ENCODE assay signal across 8 mouse cellular contexts in the genomic region with DNA sequence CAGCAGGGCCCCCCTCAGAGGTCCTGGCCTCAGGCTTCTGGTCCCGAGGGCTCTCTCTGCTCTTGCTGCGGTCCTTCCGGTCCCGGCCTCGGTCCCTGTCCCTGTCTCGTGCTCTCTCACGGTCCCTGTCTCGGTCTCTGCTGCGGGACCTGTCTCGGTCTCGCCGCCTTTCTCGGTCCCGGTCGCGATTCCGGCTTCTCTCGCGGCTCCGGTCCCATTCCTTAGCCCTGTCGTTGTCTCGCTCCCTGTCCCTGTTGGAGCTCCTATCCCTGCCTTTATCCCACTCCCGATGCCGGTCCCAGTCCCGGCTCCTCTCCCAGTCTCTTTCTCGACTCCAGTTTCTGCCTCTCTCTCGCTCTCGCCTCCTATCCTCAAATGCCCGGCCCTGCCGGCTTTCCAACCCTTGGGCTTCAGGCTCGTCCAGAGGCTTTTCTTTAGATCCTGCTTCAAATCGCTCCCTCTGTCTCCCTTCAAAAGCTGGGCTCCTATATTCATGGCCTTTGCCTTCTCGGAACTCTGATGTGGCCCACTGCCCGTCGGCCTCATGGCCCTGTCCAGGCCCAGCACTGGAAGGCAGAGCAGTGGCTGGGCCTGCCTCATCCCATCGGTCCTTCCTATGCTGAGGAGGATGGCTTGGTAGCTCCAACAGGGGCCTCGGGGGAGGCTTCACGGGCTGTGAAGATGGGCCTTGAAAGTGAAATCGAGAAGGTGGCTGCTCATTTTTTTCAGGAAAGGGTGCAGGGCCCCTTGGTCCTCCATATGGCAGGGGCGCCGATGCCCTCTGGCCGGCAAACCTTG. TPM values are rescaled to one million over a fixed set of nuclear protein-coding genes. Genes with fewer than 3 reads are reported as not detected.
DNase-seq lines count a peak whose midpoint lies in the region; ATAC-seq and TF ChIP-seq lines count a peak whose summit lies in the region.

No protein-coding gene starts in this region.

- ATAC-seq in forebrain, embryonic 15.5 days (replicated peaks): 0 out of 2 replicates have a peak, but pooled peaks have one; percentile 11
- no peak for ATAC-seq in limb, embryonic 15.5 days (ENCODE audit: insufficient number of reproducible peaks, low FRiP score, low TSS enrichment, low read depth)
- ATAC-seq in megakaryocyte, adult 5-6 weeks (ENCODE audit: poor library complexity, severe bottlenecking): no peak

- H3K4me3 ChIP-seq in gastrocnemius, adult 2 months: peak overlapping the region; percentile 43
- H3K4me3 ChIP-seq in forebrain, embryonic 15.5 days: no peak overlapping the region
- H3K4me3 ChIP-seq in limb, embryonic 15.5 days: 0 out of 2 replicates have a peak overlapping the region, but pooled peaks have one; percentile 0

- intact Hi-C loops in gastrocnemius, adult 2 months (cut with DNase I): no loop called here

- peak overlapping the region; percentile 20; the same call in 1 of the 2 replicates for H3K27ac ChIP-seq in gastrocnemius, adult 2 months
- no peak overlapping the region for H3K27ac ChIP-seq in forebrain, embryonic 15.5 days (replicated peaks)
- no peak overlapping the region for H3K27ac ChIP-seq in limb, embryonic 15.5 days

- H3K4me1 ChIP-seq in forebrain, embryonic 15.5 days: peaks cover 7% of the 10 kb centered on the region
- peaks cover 10% of the 10 kb centered on the region; the same call in 1 of the 2 replicates for H3K4me1 ChIP-seq in limb, embryonic 15.5 days

- no peaks in the 10 kb centered on the region for H3K9me3 ChIP-seq in forebrain, embryonic 15.5 days
- no peaks in the 10 kb centered on the region for H3K9me3 ChIP-seq in limb, embryonic 15.5 days

- peaks cover 13% of the 10 kb centered on the region for H3K36me3 ChIP-seq in forebrain, embryonic 15.5 days
- peaks cover 22% of the 10 kb centered on the region for H3K36me3 ChIP-seq in limb, embryonic 15.5 days

- no peak for TF ChIP-seq CTCF in gastrocnemius, adult 2 months (IDR thresholded peaks at IDR 0.05)

- WGBS in forebrain, embryonic 15.5 days: 25% methylated on average over 42 of the region's 42 CpGs
- 35% methylated on average over 42 of the region's 42 CpGs for WGBS in limb, embryonic 15.5 days

- peak overlapping the region; percentile 16; the same call in 1 of the 2 replicates for H3K9ac ChIP-seq in forebrain, embryonic 15.5 days (replicated peaks)
- H3K9ac ChIP-seq in limb, embryonic 15.5 days: 0 out of 2 replicates have a peak overlapping the region, but pooled peaks have one; percentile 5

- no peaks in the 10 kb centered on the region for H3K27me3 ChIP-seq in forebrain, embryonic 15.5 days
- H3K27me3 ChIP-seq in limb, embryonic 15.5 days: no peaks in the 10 kb centered on the region

- peak overlapping the region; percentile 38 for H3K4me2 ChIP-seq in forebrain, embryonic 15.5 days (replicated peaks)
- peak overlapping the region; percentile 15 for H3K4me2 ChIP-seq in limb, embryonic 15.5 days

- DNase-seq in gastrocnemius, adult 2 months: no peak
- DNase-seq in gastrocnemius, adult 18-20 months (ENCODE audit: low spot score): no peak
- peak; percentile 25 for DNase-seq in adrenal gland, postnatal 25 days
- DNase-seq in thymus, postnatal 25 days: no peak
- no peak for DNase-seq in gastrocnemius, postnatal 25 days

RNA-seq across cellular contexts. Expression of gene Tcfl5, which starts 17.0 kb away (rescaled TPM):
- total RNA-seq in gastrocnemius, adult 2 months (2021): not detected
- total RNA-seq in gastrocnemius, adult 18-20 months (2021): not detected
- not detected in 2 replicates for total RNA-seq in adrenal gland, postnatal 25 days (2021)
- 0.29 and 0.50 TPM in 2 replicates for polyA plus RNA-seq in forebrain, embryonic 15.5 days (2015; fragmentation: Nextera tagmentation; extraction: Ambion mirVana)
- 0.22 and 0.45 TPM in 2 replicates for polyA plus RNA-seq in limb, embryonic 15.5 days (2015; fragmentation: Nextera tagmentation; extraction: Ambion mirVana)
- under 1 TPM in 1 of 2 experiments, not detected in 1; 0.18 TPM for total RNA-seq in gastrocnemius, postnatal 25 days (2021)
- total RNA-seq in megakaryocyte, adult 5-6 weeks (2015): not detected in 2 replicates
- total RNA-seq in megakaryocyte, adult 5-6 weeks (2017): not detected in 2 replicates

RNA-seq across cellular contexts. Expression of gene Dido1, which starts 50.2 kb away (rescaled TPM):
- total RNA-seq in gastrocnemius, adult 2 months (2021): 10 to 100 TPM; 18.6 to 22.4 TPM
- 10 to 100 TPM; 15.3 to 19.4 TPM for total RNA-seq in gastrocnemius, adult 18-20 months (2021)
- total RNA-seq in adrenal gland, postnatal 25 days (2021): 49.8 and 53.0 TPM in 2 replicates
- 29.6 and 30.8 TPM in 2 replicates for polyA plus RNA-seq in forebrain, embryonic 15.5 days (2015; fragmentation: Nextera tagmentation; extraction: Ambion mirVana)
- 25.5 and 28.2 TPM in 2 replicates for polyA plus RNA-seq in limb, embryonic 15.5 days (2015; fragmentation: Nextera tagmentation; extraction: Ambion mirVana)
- 10 to 100 TPM; 14.6 to 16.2 TPM for total RNA-seq in gastrocnemius, postnatal 25 days (2021)
- 30.0 and 32.1 TPM in 2 replicates for total RNA-seq in megakaryocyte, adult 5-6 weeks (2015)
- total RNA-seq in megakaryocyte, adult 5-6 weeks (2017): 41.3 and 46.9 TPM in 2 replicates

RNA-seq across cellular contexts. Expression of gene Gid8, which starts 50.4 kb away (rescaled TPM):
- 10 to 100 TPM; 31.1 to 42.1 TPM for total RNA-seq in gastrocnemius, adult 2 months (2021)
- 10 to 100 TPM; 31.7 to 36.7 TPM for total RNA-seq in gastrocnemius, adult 18-20 months (2021)
- 63.0 and 72.3 TPM in 2 replicates for total RNA-seq in adrenal gland, postnatal 25 days (2021)
- polyA plus RNA-seq in forebrain, embryonic 15.5 days (2015; fragmentation: Nextera tagmentation; extraction: Ambion mirVana): 58.0 and 58.7 TPM in 2 replicates
- polyA plus RNA-seq in limb, embryonic 15.5 days (2015; fragmentation: Nextera tagmentation; extraction: Ambion mirVana): 73.7 and 76.1 TPM in 2 replicates
- 10 to 100 TPM; 31.8 to 34.4 TPM for total RNA-seq in gastrocnemius, postnatal 25 days (2021)
- 72.6 and 76.0 TPM in 2 replicates for total RNA-seq in megakaryocyte, adult 5-6 weeks (2015)
- total RNA-seq in megakaryocyte, adult 5-6 weeks (2017): 64.1 and 82.6 TPM in 2 replicates
